Mouse (Mus musculus): ENCODE measurements around the gene Arhgef18. TPM values are rescaled to one million over a fixed set of nuclear protein-coding genes. Genes with fewer than 3 reads are reported as not detected.

Arhgef18 gene
- polyA plus RNA-seq, 2 experiments = 2.0 to 3.6 TPM

GRCm38 (mm10) chr8:3376641-3377274 lies 16.0 kb upstream of the Arhgef18 start:
- Histone ChIP-seq H3K4me2 (ENCODE audit: low read depth) (no peak overlapping the region), H3K27ac (no peak overlapping the region), H3K9ac (replicated peaks) (no peak overlapping the region), H3K36me3 (replicated peaks; ENCODE audit: control insufficient read depth, insufficient read depth, low read depth) (no peaks in the 10 kb centered on the region), H3K4me3 (ENCODE audit: insufficient read depth in 1 of 2, low read depth in 2 of 2, low read length in 2 of 2) (no peak overlapping the region), H3K27me3 (ENCODE audit: control insufficient read depth, insufficient read depth, low read length) (no peaks in the 10 kb centered on the region), H3K4me1 (replicated peaks; ENCODE audit: control insufficient read depth in 2 of 2, insufficient read depth in 2 of 2, low read length in 1 of 2) (no peaks in the 10 kb centered on the region), H3K9me3 (ENCODE audit: control insufficient read depth, low read length) (no peaks in the 10 kb centered on the region)
- 57% methylated on average over 11 of the region's 11 CpGs for WGBS (ENCODE audit: insufficient replicate concordance)
- ATAC-seq (ENCODE audit: insufficient read depth) (no peak), DNase-seq (ENCODE audit: low read depth in 3 of 3, low spot score in 3 of 3) (no peak)
- TF ChIP-seq EP300 (IDR thresholded peaks at IDR 0.05; ENCODE audit: low read depth) = no peak
- TF ChIP-seq CTCF (IDR thresholded peaks at IDR 0.05; ENCODE audit: low read depth) = no peak

DNA sequence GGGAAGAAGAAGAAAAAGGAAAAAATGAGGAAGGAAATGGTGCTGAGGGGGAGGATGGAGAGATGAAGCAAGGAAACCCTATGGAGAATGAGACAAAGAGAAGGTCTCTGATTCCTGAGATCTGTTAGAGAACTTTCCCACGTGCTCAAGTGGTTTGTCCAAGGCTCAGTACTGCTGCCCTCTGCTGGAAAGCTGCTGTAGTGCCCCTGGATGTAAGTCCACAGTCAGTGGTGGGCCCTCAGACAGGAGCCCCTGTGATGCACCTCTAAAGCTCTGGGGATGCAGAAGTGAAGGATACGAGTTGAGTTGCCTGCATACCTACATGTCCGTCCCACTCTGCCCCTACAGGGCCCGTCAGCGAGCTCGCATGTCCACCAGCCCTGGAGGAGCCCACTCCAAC lies 5.5 kb upstream of the Arhgef18 start:
- H3K27me3 ChIP-seq (ENCODE audit: control insufficient read depth, insufficient read depth, low read length) = no peaks in the 10 kb centered on the region
- H3K4me3 ChIP-seq (ENCODE audit: insufficient read depth in 1 of 2, low read depth in 2 of 2, low read length in 2 of 2) = no peak overlapping the region
- 44% methylated on average over 6 of the region's 6 CpGs for WGBS (ENCODE audit: insufficient replicate concordance)
- no peaks in the 10 kb centered on the region for H3K9me3 ChIP-seq (ENCODE audit: control insufficient read depth, low read length)
- no peak for TF ChIP-seq EP300 (IDR thresholded peaks at IDR 0.05; ENCODE audit: low read depth)
- TF ChIP-seq CTCF (IDR thresholded peaks at IDR 0.05; ENCODE audit: low read depth) = peak; percentile 91
- H3K9ac ChIP-seq (replicated peaks) = no peak overlapping the region
- H3K4me1 ChIP-seq (replicated peaks; ENCODE audit: control insufficient read depth in 2 of 2, insufficient read depth in 2 of 2, low read length in 1 of 2) = peaks cover 0 to 7% of the 10 kb centered on the region in 2 experiments; a peak in 2 of 4 replicates
- no peak for ATAC-seq (ENCODE audit: insufficient read depth)
- no peak overlapping the region for H3K4me2 ChIP-seq (ENCODE audit: low read depth)
- peak in 1 of 3 experiments; percentile 19 for DNase-seq (ENCODE audit: low read depth in 3 of 3, low spot score in 3 of 3)
- no peak overlapping the region for H3K27ac ChIP-seq
- H3K36me3 ChIP-seq (replicated peaks; ENCODE audit: control insufficient read depth, insufficient read depth, low read depth) = no peaks in the 10 kb centered on the region

GRCm38 (mm10) chr8:3388591-3389338 lies 4.0 kb upstream of the Arhgef18 start:
- Histone ChIP-seq H3K9ac (replicated peaks) (no peak overlapping the region), H3K27ac (no peak overlapping the region), H3K4me2 (ENCODE audit: low read depth) (no peak overlapping the region), H3K36me3 (replicated peaks; ENCODE audit: control insufficient read depth, insufficient read depth, low read depth) (no peaks in the 10 kb centered on the region), H3K4me1 (replicated peaks; ENCODE audit: control insufficient read depth in 2 of 2, insufficient read depth in 2 of 2, low read length in 1 of 2) (peaks cover 4 to 14% of the 10 kb centered on the region in 2 experiments; a peak in 3 of 4 replicates), H3K4me3 (ENCODE audit: insufficient read depth in 1 of 2, low read depth in 2 of 2, low read length in 2 of 2) (no peak overlapping the region), H3K27me3 (ENCODE audit: control insufficient read depth, insufficient read depth, low read length) (no peaks in the 10 kb centered on the region), H3K9me3 (ENCODE audit: control insufficient read depth, low read length) (no peaks in the 10 kb centered on the region)
- TF ChIP-seq CTCF (IDR thresholded peaks at IDR 0.05; ENCODE audit: low read depth) (no peak), EP300 (IDR thresholded peaks at IDR 0.05; ENCODE audit: low read depth) (no peak)
- DNase-seq (ENCODE audit: low read depth in 3 of 3, low spot score in 3 of 3) = no peak
- 61% methylated on average over 9 of the region's 9 CpGs for WGBS (ENCODE audit: insufficient replicate concordance)
- no peak for ATAC-seq (ENCODE audit: insufficient read depth)

GRCm38 (mm10) chr8:3389506-3389905 lies 3.3 kb upstream of the Arhgef18 start:
- WGBS (ENCODE audit: insufficient replicate concordance) = 73% methylated on average over 1 of the region's 1 CpGs
- Histone ChIP-seq H3K9me3 (ENCODE audit: control insufficient read depth, low read length) (no peaks in the 10 kb centered on the region), H3K9ac (replicated peaks) (no peak overlapping the region), H3K27ac (no peak overlapping the region), H3K4me1 (replicated peaks; ENCODE audit: control insufficient read depth in 2 of 2, insufficient read depth in 2 of 2, low read length in 1 of 2) (peaks cover 4 to 18% of the 10 kb centered on the region in 2 experiments; a peak in 3 of 4 replicates), H3K4me2 (ENCODE audit: low read depth) (no peak overlapping the region), H3K27me3 (ENCODE audit: control insufficient read depth, insufficient read depth, low read length) (no peaks in the 10 kb centered on the region), H3K4me3 (ENCODE audit: insufficient read depth in 1 of 2, low read depth in 2 of 2, low read length in 2 of 2) (no peak overlapping the region), H3K36me3 (replicated peaks; ENCODE audit: control insufficient read depth, insufficient read depth, low read depth) (no peaks in the 10 kb centered on the region)
- ATAC-seq (ENCODE audit: insufficient read depth) (no peak), DNase-seq (ENCODE audit: low read depth in 3 of 3, low spot score in 3 of 3) (no peak)
- TF ChIP-seq CTCF (IDR thresholded peaks at IDR 0.05; ENCODE audit: low read depth) = no peak
- TF ChIP-seq EP300 (IDR thresholded peaks at IDR 0.05; ENCODE audit: low read depth) = no peak

DNA sequence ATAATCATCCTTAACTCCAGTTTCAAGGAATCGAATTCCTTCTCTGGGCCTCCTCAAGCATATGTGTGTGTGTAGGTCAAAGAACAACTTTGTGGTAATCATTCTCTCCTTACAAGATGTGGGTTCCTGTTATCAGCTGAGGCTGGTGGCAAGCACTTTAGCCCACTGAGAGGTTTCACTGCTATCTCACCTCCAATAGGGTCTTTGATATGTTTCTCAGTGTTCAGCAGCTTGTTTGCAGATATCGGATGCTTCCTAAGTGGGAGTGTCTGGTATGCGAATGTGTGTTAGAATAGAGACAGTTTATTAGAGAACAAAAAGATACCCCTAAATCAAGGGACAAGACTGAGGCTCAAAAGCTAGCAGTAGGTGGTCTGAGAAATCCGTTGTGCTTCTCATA lies 513 bp upstream of the Arhgef18 start:
- Histone ChIP-seq H3K9ac (replicated peaks) (peak overlapping the region; percentile 81), H3K9me3 (ENCODE audit: control insufficient read depth, low read length) (no peaks in the 10 kb centered on the region), H3K4me1 (replicated peaks; ENCODE audit: control insufficient read depth in 2 of 2, insufficient read depth in 2 of 2, low read length in 1 of 2) (peaks cover 4 to 20% of the 10 kb centered on the region in 2 experiments; a peak in 3 of 4 replicates), H3K27me3 (ENCODE audit: control insufficient read depth, insufficient read depth, low read length) (no peaks in the 10 kb centered on the region), H3K4me3 (ENCODE audit: insufficient read depth in 1 of 2, low read depth in 2 of 2, low read length in 2 of 2) (peak overlapping the region; percentile 80 to 93), H3K4me2 (ENCODE audit: low read depth) (peak overlapping the region; percentile 73), H3K27ac (no peak overlapping the region), H3K36me3 (replicated peaks; ENCODE audit: control insufficient read depth, insufficient read depth, low read depth) (no peaks in the 10 kb centered on the region)
- peak; percentile 31 for TF ChIP-seq EP300 (IDR thresholded peaks at IDR 0.05; ENCODE audit: low read depth)
- TF ChIP-seq CTCF (IDR thresholded peaks at IDR 0.05; ENCODE audit: low read depth) = no peak
- ATAC-seq (ENCODE audit: insufficient read depth) = peak; percentile 64
- peak in 1 of 3 experiments; percentile 25 for DNase-seq (ENCODE audit: low read depth in 3 of 3, low spot score in 3 of 3)
- 12% methylated on average over 4 of the region's 4 CpGs for WGBS (ENCODE audit: insufficient replicate concordance)
